Mouse (Mus musculus): ENCODE measurements around the gene Prdm16. TPM values are rescaled to one million over a fixed set of nuclear protein-coding genes. Genes with fewer than 3 reads are reported as not detected.

Prdm16 gene
- polyA plus RNA-seq, 1 experiment = not detected

- H3K9me3 ChIP-seq = no peaks in the 10 kb centered on the region
- no peak for TF ChIP-seq GATA1 (IDR thresholded peaks at IDR 0.05; ENCODE audit: borderline replicate concordance, low read length)
- TF ChIP-seq FLI1 (IDR thresholded peaks at IDR 0.05; ENCODE audit: low read length) = no peak
- H3K36me3 ChIP-seq (replicated peaks; ENCODE audit: low read length) = no peaks in the 10 kb centered on the region
- H3K4me1 ChIP-seq = peaks cover 13% of the 10 kb centered on the region
- H3K27me3 ChIP-seq (replicated peaks) = peaks cover 89% of the 10 kb centered on the region
- H3K4me3 ChIP-seq (replicated peaks) = no peak overlapping the region
These were observed 4.0 kb upstream of the Prdm16 start for GRCm38 (mm10) chr4:154640443-154641295.

GRCm38 (mm10) chr4:154639591-154640442, 3.1 kb upstream of the Prdm16 start:
- Histone ChIP-seq H3K9me3 (no peaks in the 10 kb centered on the region; the same call in 1 of the 2 replicates), H3K4me3 (replicated peaks) (no peak overlapping the region), H3K36me3 (replicated peaks; ENCODE audit: low read length) (no peaks in the 10 kb centered on the region), H3K27me3 (replicated peaks) (peaks cover 92% of the 10 kb centered on the region), H3K4me1 (peaks cover 22% of the 10 kb centered on the region)
- TF ChIP-seq GATA1 (IDR thresholded peaks at IDR 0.05; ENCODE audit: borderline replicate concordance, low read length) (no peak), FLI1 (IDR thresholded peaks at IDR 0.05; ENCODE audit: low read length) (no peak)

GRCm38 (mm10) chr4:154639126-154639525, 2.5 kb upstream of the Prdm16 start:
- Histone ChIP-seq H3K36me3 (replicated peaks; ENCODE audit: low read length) (no peaks in the 10 kb centered on the region), H3K4me1 (peaks cover 22% of the 10 kb centered on the region), H3K4me3 (replicated peaks) (no peak overlapping the region), H3K9me3 (no peaks in the 10 kb centered on the region; the same call in 1 of the 2 replicates), H3K27me3 (replicated peaks) (peaks cover 97% of the 10 kb centered on the region)
- no peak for TF ChIP-seq GATA1 (IDR thresholded peaks at IDR 0.05; ENCODE audit: borderline replicate concordance, low read length)

GRCm38 (mm10) chr4:154638320-154638886, 1.7 kb upstream of the Prdm16 start:
- Histone ChIP-seq H3K9me3 (no peaks in the 10 kb centered on the region; the same call in 1 of the 2 replicates), H3K36me3 (replicated peaks; ENCODE audit: low read length) (no peaks in the 10 kb centered on the region), H3K4me3 (replicated peaks) (no peak overlapping the region), H3K27me3 (replicated peaks) (peaks cover 98% of the 10 kb centered on the region), H3K4me1 (peaks cover 22% of the 10 kb centered on the region)
- TF ChIP-seq GATA1 (IDR thresholded peaks at IDR 0.05; ENCODE audit: borderline replicate concordance, low read length) (no peak), FLI1 (IDR thresholded peaks at IDR 0.05; ENCODE audit: low read length) (no peak)

GRCm38 (mm10) chr4:154637468-154638319, 1.0 kb upstream of the Prdm16 start:
- TF ChIP-seq FLI1 (IDR thresholded peaks at IDR 0.05; ENCODE audit: low read length) = no peak
- H3K27me3 ChIP-seq (replicated peaks) = peaks cover 98% of the 10 kb centered on the region
- no peaks in the 10 kb centered on the region for H3K36me3 ChIP-seq (replicated peaks; ENCODE audit: low read length)
- no peak overlapping the region for H3K4me3 ChIP-seq (replicated peaks)
- H3K9me3 ChIP-seq = no peaks in the 10 kb centered on the region; the same call in 1 of the 2 replicates
- peaks cover 22% of the 10 kb centered on the region for H3K4me1 ChIP-seq

GRCm38 (mm10) chr4:154636053-154636433, 630 bp downstream of the Prdm16 start:
- Histone ChIP-seq H3K9me3 (no peaks in the 10 kb centered on the region; the same call in 1 of the 2 replicates), H3K27me3 (replicated peaks) (peaks cover 94% of the 10 kb centered on the region), H3K36me3 (replicated peaks; ENCODE audit: low read length) (no peaks in the 10 kb centered on the region), H3K4me3 (replicated peaks) (peak overlapping the region; percentile 91), H3K4me1 (peaks cover 22% of the 10 kb centered on the region)
- no peak for TF ChIP-seq FLI1 (IDR thresholded peaks at IDR 0.05; ENCODE audit: low read length)
- TF ChIP-seq GATA1 (IDR thresholded peaks at IDR 0.05; ENCODE audit: borderline replicate concordance, low read length) = no peak

GRCm38 (mm10) chr4:154635241-154636052, 1.2 kb downstream of the Prdm16 start:
- TF ChIP-seq GATA1 (IDR thresholded peaks at IDR 0.05; ENCODE audit: borderline replicate concordance, low read length) = no peak
- no peak for TF ChIP-seq FLI1 (IDR thresholded peaks at IDR 0.05; ENCODE audit: low read length)
- Histone ChIP-seq H3K4me1 (peaks cover 22% of the 10 kb centered on the region), H3K36me3 (replicated peaks; ENCODE audit: low read length) (no peaks in the 10 kb centered on the region), H3K4me3 (replicated peaks) (peak overlapping the region; percentile 91), H3K9me3 (no peaks in the 10 kb centered on the region; the same call in 1 of the 2 replicates), H3K27me3 (replicated peaks) (peaks cover 91% of the 10 kb centered on the region)

- peak overlapping the region; percentile 35 for H3K4me3 ChIP-seq (replicated peaks)
- peaks cover 89% of the 10 kb centered on the region for H3K27me3 ChIP-seq (replicated peaks)
- H3K36me3 ChIP-seq (replicated peaks; ENCODE audit: low read length) = no peaks in the 10 kb centered on the region
- H3K9me3 ChIP-seq = no peaks in the 10 kb centered on the region; the same call in 1 of the 2 replicates
- peaks cover 22% of the 10 kb centered on the region for H3K4me1 ChIP-seq
- TF ChIP-seq FLI1 (IDR thresholded peaks at IDR 0.05; ENCODE audit: low read length) (no peak), GATA1 (IDR thresholded peaks at IDR 0.05; ENCODE audit: borderline replicate concordance, low read length) (no peak)
These were observed 2.0 kb downstream of the Prdm16 start for GRCm38 (mm10) chr4:154634470-154635240.

All from megakaryocyte, embryonic 14.5 days (primary cell).